Mouse (Mus musculus): ENCODE data around the gene Mmaa.

DNA sequence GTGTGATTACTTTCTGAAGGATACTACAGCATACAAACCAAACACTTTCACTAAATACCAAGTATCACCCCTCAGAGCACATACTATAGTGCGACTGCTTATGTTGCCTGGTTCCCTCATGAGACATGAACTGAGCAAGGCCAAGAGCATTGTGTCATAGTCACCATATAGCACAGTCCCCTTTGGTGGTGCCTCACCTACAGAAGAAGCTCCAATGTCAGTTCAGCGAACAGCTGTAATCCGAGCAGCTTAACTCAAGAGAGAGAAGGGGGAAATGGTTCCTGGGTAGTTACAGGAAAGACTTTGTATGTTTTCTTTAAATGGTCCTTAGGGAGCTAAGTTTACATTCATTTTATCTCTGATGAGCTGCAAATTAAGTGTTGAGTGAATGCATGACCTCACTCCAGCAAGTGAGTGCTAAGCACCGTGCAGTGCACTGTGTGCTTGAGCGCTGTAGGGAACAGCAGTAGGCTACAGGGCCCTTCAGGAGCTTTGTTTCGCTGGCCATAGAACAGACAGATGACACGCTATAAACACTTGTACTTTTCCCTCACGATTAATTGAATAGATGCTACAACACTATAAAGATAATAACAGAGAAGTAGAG is 17.4 kb downstream of the Mmaa start:
- no peak for TF ChIP-seq POLR2A (IDR thresholded peaks at IDR 0.05; ENCODE audit: borderline replicate concordance, insufficient read depth, low read length)
- TF ChIP-seq CTCF (IDR thresholded peaks at IDR 0.05; ENCODE audit: borderline replicate concordance, insufficient read depth, low read depth, low read length), result no peak

Measured in cerebellum, adult 2 months (tissue).